Mouse (Mus musculus) urinary bladder, postnatal 4 days (tissue): ENCODE measurements around the gene Gm21677.
"Not testable (repeated sequence)": the region's sequence is repeated elsewhere in the genome, so short reads cannot be mapped to it uniquely, and the experiment has no call there.

Experiments
- DNase-seq, 2 experiments: peaks; one replicate each; pipeline ENCODE4 v3.0.0; 2021 to 2022; ENCODE audit warnings: low spot score in 2 of 2

Gene Gm21677

GRCm38 (mm10) chrY:3306349-3306748 lies at the start of gene Gm21677:
Gene Gm21677 (minus strand): TSS chrY:3306449.
- not testable (repeated sequence) for DNase-seq

- not testable (repeated sequence) for DNase-seq
Measured at GRCm38 (mm10) chrY:3345229-3345628, 39.0 kb upstream of the Gm21677 start, which contains the start of gene Gm21693. Gene Gm21693 (minus strand): TSS chrY:3345329.

GRCm38 (mm10) chrY:3340661-3341060 lies 34.4 kb upstream of the Gm21677 start:
- DNase-seq: not testable (repeated sequence)
